Mouse (Mus musculus) hindbrain, embryonic 14.5 days (tissue): ENCODE measurements around the gene Lmcd1. TPM values are rescaled to one million over a fixed set of nuclear protein-coding genes. Genes with fewer than 3 reads are reported as not detected.

Experiments used
- ATAC-seq: fragments of 200-750 bp; cut with Nextera tagmentation; 2 replicates; pipeline ENCODE4 v1.8.0; 2017; ENCODE audit warnings: moderate number of reproducible peaks, mild to moderate bottlenecking, moderate TSS enrichment, moderate library complexity; ENCODE audit not compliant: low FRiP score
- DNase-seq: peaks from one replicate; pipeline ENCODE4 v3.0.0-alpha.2; 2015; ENCODE audit warnings: low spot score
- H3K27ac ChIP-seq: fragments of 300-500 bp; sonication (generic); 2 replicates; pipeline ENCODE4 v1.5.1; 2014; ENCODE audit warnings: mild to moderate bottlenecking, moderate library complexity
- H3K27me3 ChIP-seq: fragments of 300-500 bp; sonication (generic); 2 replicates; pipeline ENCODE4 v1.6.1; 2014; ENCODE audit warnings: mild to moderate bottlenecking, low read length, mixed read lengths; ENCODE audit not compliant: control insufficient read depth, insufficient read depth
- H3K36me3 ChIP-seq: fragments of 300-500 bp; sonication (generic); replicated peaks from 2 replicates; pipeline ENCODE4 v1.6.1; 2014; ENCODE audit not compliant: control insufficient read depth, insufficient read depth
- H3K4me1 ChIP-seq: fragments of 300-500 bp; sonication (generic); replicated peaks from 2 replicates; pipeline ENCODE4 v1.6.1; 2014; ENCODE audit warnings: antibody characterized with exemption, low read length, mixed read lengths; ENCODE audit not compliant: control insufficient read depth, insufficient read depth
- H3K4me2 ChIP-seq: fragments of 300-500 bp; sonication (generic); replicated peaks from 2 replicates; pipeline ENCODE4 v1.6.1; 2014; ENCODE audit warnings: mild to moderate bottlenecking, moderate library complexity
- H3K4me3 ChIP-seq: fragments of 300-500 bp; sonication (generic); replicated peaks from 2 replicates; pipeline ENCODE4 v1.5.1; 2014; ENCODE audit warnings: mild to moderate bottlenecking, low read length
- H3K9ac ChIP-seq: fragments of 300-500 bp; sonication (generic); 2 replicates; pipeline ENCODE4 v1.6.1; 2014
- H3K9me3 ChIP-seq: fragments of 300-500 bp; sonication (generic); 2 replicates; pipeline ENCODE4 v1.6.1; 2016; ENCODE audit warnings: low read length; ENCODE audit not compliant: control insufficient read depth
- WGBS: fragments of 180-500 bp; shearing (Covaris S2); extraction: QIAGEN DNeasy Blood & Tissue Kit; methylation state at CpG from one replicate; pipeline ENCODE4 v1.1.7; 2014; 5-methylcytosine and 5-hydroxymethylcytosine counted together
- polyA plus RNA-seq: library from polyadenylated mRNA; unstranded; fragments of >200 nt; fragmentation: Nextera tagmentation; extraction: Ambion mirVana; gene quantifications from 2 replicates; pipeline ENCODE4 v1.2.1, GENCODE M21; 2014

The Lmcd1 gene
- polyA plus RNA-seq, 1 experiment from 2014 or later: 9.4 TPM

DNA sequence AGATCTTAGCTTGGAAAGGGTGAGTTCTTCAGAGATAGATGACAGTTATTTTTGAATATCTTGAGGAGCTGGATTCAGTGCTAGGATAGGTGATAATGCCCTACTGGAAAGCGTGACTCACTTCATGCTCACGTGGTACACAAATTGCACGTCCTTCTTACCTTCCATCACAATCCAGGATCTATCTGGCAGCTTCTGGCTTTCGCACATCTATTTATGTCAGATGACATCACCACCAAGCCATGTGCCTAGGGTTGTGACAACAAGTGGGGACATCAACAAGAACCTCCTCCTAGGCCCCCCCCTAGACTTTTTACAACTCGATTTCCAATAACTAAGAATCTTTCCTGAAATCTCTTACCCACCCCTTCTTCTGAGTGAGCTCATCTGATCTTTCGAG is 17.0 kb upstream of the Lmcd1 start:
- Histone ChIP-seq H3K4me1 (no peaks in the 10 kb centered on the region), H3K4me2 (no peak overlapping the region), H3K9ac (no peak overlapping the region), H3K27me3 (no peaks in the 10 kb centered on the region), H3K27ac (no peak overlapping the region), H3K9me3 (no peaks in the 10 kb centered on the region), H3K4me3 (no peak overlapping the region), H3K36me3 (no peaks in the 10 kb centered on the region)
- no peak for ATAC-seq
- WGBS: 90% methylated on average over 6 of the region's 6 CpGs
- no peak for DNase-seq

DNA sequence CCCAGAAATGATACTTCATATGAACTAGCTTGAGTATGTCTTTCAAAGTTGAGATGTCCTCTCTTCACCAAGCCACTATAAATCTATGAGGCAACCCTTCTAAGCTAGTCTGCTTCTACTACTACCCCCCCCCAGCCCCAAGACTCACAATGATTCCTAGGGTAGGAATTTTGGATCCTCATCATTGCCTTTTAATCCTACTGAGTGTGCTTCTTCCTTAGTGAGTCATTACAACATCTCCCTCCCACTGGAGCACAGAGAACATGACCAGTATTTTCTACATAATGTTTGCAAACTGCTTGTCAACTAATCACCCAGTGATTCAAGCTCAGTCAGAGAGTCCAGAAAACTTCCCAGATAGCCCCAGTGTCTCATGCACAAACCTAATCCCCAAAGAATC is 12.5 kb upstream of the Lmcd1 start:
- Histone ChIP-seq H3K4me2 (no peak overlapping the region), H3K4me1 (no peaks in the 10 kb centered on the region), H3K36me3 (no peaks in the 10 kb centered on the region), H3K9ac (no peak overlapping the region), H3K27ac (no peak overlapping the region), H3K27me3 (no peaks in the 10 kb centered on the region), H3K9me3 (no peaks in the 10 kb centered on the region), H3K4me3 (no peak overlapping the region)
- DNase-seq: no peak
- ATAC-seq: no peak

DNA sequence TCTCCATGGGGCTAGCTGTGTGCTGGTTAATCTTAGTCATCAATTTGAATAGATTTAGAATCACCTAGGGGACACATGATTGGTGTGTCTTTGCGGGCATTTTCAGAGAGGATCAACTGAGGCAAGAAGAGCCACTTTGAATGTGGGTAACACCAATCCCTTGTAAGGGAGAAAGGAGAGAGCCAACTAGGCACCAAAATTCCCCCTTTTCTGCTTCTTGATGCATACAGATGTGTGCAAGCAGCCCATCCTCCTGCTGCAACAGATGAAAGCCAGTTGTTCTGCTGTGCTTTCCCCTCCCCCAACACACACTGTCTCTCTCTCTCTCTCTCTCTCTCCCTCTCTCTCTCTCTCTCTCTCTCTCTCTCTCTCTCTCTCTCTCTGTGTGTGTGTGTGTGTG is 9.2 kb upstream of the Lmcd1 start:
- no peak for ATAC-seq
- Histone ChIP-seq H3K27me3 (no peaks in the 10 kb centered on the region), H3K9me3 (no peaks in the 10 kb centered on the region), H3K36me3 (no peaks in the 10 kb centered on the region), H3K4me2 (no peak overlapping the region), H3K4me3 (no peak overlapping the region), H3K9ac (no peak overlapping the region), H3K4me1 (no peaks in the 10 kb centered on the region), H3K27ac (no peak overlapping the region)
- no peak for DNase-seq
- WGBS: 92% methylated on average over 1 of the region's 1 CpGs

DNA sequence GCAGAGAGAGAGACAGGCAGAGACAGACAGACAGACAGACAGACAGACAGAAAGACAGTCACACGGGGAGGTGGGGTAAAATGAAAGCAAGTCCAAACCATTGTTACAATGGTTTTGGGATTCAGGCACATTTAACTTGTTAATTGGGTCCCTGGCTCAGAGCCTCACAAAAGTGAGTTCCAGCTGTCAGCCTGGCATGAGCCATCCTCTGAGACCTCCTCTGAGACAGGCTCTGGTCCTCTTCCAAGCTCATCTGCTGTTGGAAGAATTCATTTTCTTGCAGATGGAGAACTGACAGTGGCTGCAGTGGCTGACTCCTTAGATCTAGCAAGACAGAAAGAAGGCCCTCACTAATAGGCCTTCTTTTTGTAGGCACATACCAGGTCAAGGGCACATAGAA is 6.9 kb upstream of the Lmcd1 start:
- Histone ChIP-seq H3K27me3 (no peaks in the 10 kb centered on the region), H3K9me3 (no peaks in the 10 kb centered on the region), H3K9ac (no peak overlapping the region), H3K27ac (no peak overlapping the region), H3K4me3 (no peak overlapping the region), H3K4me1 (no peaks in the 10 kb centered on the region), H3K4me2 (no peak overlapping the region), H3K36me3 (no peaks in the 10 kb centered on the region)
- 28% methylated on average over 1 of the region's 1 CpGs for WGBS
- DNase-seq: peak; percentile 52
- ATAC-seq: peak; percentile 37; the same call in 1 of the 2 replicates

DNA sequence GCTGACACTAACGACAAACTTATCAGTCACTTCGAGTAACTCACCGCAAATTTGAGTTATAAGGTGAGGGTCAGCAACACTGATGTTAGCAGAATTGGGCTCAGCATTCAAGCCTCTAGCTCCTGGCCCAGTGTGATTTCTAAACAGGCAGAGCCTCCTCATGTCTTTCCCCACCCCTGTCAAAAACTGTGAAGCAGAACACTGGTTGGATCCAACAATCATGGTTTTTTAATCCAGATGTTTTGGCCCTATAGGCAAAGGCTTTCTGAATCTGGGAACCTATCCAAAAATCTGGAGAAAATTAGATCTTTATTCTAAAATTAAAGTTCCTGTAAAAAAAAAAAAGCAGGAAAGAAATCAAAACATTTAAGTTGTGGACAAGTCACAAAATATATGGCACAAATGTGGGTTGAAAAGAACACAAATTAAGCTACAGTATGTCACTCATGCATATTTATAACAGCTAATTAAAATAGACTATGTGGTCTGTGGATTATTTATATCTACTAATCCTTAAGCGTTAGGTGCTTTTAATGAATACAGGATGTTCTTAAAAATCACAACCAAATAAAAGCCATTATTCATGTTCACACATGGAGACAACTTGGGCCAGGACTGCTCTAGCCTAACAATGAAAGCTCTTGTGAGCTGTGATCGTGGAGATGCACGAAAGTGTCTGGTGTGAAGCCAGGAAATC is 5.7 kb upstream of the Lmcd1 start:
- no peak for DNase-seq
- ATAC-seq: no peak
- WGBS: 83% methylated on average over 6 of the region's 6 CpGs

DNA sequence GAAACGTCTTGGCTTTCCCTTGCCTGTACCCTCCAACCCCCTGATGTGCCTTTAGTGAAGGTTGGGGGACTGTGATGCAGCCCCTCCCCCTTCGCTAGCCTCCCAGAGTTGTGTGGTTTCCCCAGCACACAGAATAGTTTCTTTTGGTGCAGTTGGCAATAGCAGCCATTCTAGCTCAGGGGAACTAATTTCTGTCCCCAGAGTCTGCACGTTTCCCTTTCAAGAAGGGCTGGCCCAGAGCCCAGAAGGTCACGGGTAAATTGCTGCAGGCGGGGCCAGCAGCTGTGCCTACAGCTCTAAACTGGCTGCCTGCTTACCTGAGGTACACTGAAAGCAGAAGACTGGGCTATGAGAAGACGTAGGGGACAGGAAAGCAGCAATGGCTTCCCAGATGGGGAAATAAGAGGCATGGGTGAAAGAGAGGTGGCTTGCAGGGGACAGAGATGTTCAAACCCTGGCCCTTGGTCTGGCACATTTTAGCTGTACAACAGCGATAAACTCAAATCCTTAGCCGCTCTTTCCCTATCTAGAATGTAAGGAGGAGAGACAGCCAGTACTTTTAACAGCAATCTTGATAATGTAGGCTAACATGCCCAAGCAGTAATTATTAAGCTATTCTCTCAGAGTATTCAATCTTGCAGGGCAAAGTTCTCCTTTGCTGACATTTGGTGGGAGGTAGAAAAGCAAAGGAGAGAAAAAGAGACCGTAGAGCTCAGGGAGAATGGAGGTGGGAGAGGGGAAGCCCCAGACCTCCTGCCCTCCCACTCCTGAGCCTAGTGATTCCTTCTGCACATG is 900 bp downstream of the Lmcd1 start:
- Histone ChIP-seq H3K4me1 (peaks cover 14% of the 10 kb centered on the region), H3K27ac (0 out of 2 replicates have a peak overlapping the region, but pooled peaks have one; percentile 49), H3K9ac (no peak overlapping the region), H3K4me2 (peak overlapping the region; percentile 63), H3K36me3 (no peaks in the 10 kb centered on the region), H3K9me3 (no peaks in the 10 kb centered on the region), H3K4me3 (no peak overlapping the region; the same call in 1 of the 2 replicates), H3K27me3 (no peaks in the 10 kb centered on the region)
- ATAC-seq (peak; percentile 83), DNase-seq (peak; percentile 80)
- WGBS: 28% methylated on average over 9 of the region's 9 CpGs

More for the DNA sequence above, 5.7 kb upstream of the Lmcd1 start:
- Histone ChIP-seq H3K4me1 (no peaks in the 10 kb centered on the region), H3K27ac (no peak overlapping the region), H3K9me3 (no peaks in the 10 kb centered on the region), H3K27me3 (no peaks in the 10 kb centered on the region), H3K4me3 (no peak overlapping the region), H3K4me2 (no peak overlapping the region), H3K36me3 (no peaks in the 10 kb centered on the region), H3K9ac (no peak overlapping the region)

DNA sequence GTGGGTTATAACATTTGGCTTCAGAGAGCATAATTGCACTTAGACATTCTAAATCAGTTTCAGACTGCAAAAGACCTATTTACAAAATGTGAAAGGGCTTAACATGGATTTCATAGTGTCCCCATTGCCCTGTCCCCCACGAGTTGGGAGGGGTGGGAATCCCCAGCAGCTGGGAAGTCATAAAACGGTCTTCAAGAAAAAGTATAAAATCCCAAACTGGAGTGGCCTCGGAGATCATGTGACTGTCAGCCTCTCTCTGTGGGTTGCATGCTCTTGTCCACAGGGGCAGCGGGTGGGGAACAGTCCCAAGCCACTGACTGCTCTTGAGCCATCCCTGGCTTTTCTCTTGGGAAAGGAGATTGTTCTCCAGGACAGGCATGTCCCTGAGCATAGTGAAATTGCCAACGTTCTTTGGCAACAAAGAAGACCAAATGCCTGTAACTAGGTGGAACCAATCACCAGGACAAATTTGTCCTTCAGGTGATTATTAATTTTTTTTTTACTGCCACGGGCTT is 2.2 kb downstream of the Lmcd1 start:
- ATAC-seq (no peak), DNase-seq (no peak)
- H3K27me3 ChIP-seq: no peaks in the 10 kb centered on the region
- no peaks in the 10 kb centered on the region for H3K36me3 ChIP-seq
- H3K4me1 ChIP-seq: peaks cover 14% of the 10 kb centered on the region
- no peak overlapping the region for H3K4me3 ChIP-seq
- whole genome bisulfite sequencing: 78% methylated on average over 6 of the region's 6 CpGs
- no peaks in the 10 kb centered on the region for H3K9me3 ChIP-seq
- no peak overlapping the region for H3K27ac ChIP-seq
- no peak overlapping the region for H3K4me2 ChIP-seq
- no peak overlapping the region for H3K9ac ChIP-seq

DNA sequence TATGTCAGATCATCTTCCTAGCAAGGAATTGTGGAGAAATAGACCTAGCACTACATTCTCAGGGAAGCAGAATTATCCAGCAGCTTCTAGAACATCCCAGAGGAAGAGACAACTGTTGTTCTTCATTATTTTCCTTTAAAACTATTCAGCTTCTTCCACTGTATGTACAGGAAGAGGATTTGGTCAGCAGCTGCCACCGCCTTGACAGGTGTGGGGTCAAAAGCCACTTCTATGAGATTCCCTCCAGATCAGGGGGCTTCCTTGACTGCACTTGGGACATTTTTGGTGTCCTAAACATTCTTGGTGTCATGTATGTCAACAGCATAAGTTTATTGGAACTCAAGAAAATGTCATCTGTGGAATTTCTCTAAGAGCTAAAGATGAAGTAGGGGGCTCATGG is 5.2 kb downstream of the Lmcd1 start:
- Histone ChIP-seq H3K27me3 (no peaks in the 10 kb centered on the region), H3K9me3 (no peaks in the 10 kb centered on the region), H3K9ac (no peak overlapping the region), H3K27ac (no peak overlapping the region), H3K36me3 (no peaks in the 10 kb centered on the region), H3K4me2 (no peak overlapping the region), H3K4me3 (no peak overlapping the region), H3K4me1 (peaks cover 12% of the 10 kb centered on the region)
- WGBS: 90% methylated on average over 1 of the region's 1 CpGs
- ATAC-seq (no peak), DNase-seq (no peak)

DNA sequence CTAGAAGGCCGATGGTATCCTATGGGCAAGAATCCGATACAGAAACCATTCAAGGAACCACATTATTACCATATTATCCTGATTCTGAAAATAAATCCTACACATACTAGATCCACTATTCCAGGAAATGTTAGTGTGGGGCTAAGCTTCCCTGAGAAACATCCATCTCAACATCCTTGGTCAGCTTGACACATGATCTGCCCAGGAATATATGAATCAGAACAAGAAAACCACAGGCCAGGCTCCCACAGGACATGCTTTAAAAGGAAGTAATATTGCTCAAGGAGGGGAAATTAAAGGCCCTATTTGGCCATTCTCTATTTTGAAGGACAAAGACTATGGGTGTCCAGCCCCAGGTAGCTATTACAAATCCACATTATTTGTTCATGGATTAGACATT is 6.6 kb downstream of the Lmcd1 start:
- H3K4me2 ChIP-seq: no peak overlapping the region
- no peaks in the 10 kb centered on the region for H3K27me3 ChIP-seq
- no peak overlapping the region for H3K9ac ChIP-seq
- no peak overlapping the region for H3K27ac ChIP-seq
- no peak for ATAC-seq
- no peaks in the 10 kb centered on the region for H3K9me3 ChIP-seq
- WGBS: 94% methylated on average over 2 of the region's 2 CpGs
- no peak for DNase-seq
- H3K36me3 ChIP-seq: no peaks in the 10 kb centered on the region
- no peaks in the 10 kb centered on the region for H3K4me1 ChIP-seq
- H3K4me3 ChIP-seq: no peak overlapping the region
